Mouse (Mus musculus) heart, postnatal 0 days (tissue): Measurements from ENCODE around the gene Lipt2.

Experiments used
- CTCF ChIP-seq: IDR thresholded peaks from 2 replicates; pipeline ENCODE4 v1.5.1; 2016; ENCODE audit warnings: antibody characterized with exemption, control low read depth, low read depth
- EP300 ChIP-seq: IDR thresholded peaks from 2 replicates; pipeline ENCODE4 v1.6.1; 2016; ENCODE audit warnings: antibody characterized with exemption, low read depth

- no peak for TF ChIP-seq CTCF
- TF ChIP-seq EP300 = no peak
Observed at GRCm38 (mm10) chr7:100125166-100125565, 33.9 kb upstream of the Lipt2 start.
